Mouse (Mus musculus) kidney, adult 2 months (tissue): ENCODE measurements at regions not wholly inside any gene's neighbourhood (a gene's known extent, or its start where the extent isn't known, plus 50 kb on each side); places are given as distances from the start of the nearest gene placed in this dataset.

Source experiments
- DNase-seq: peaks from one replicate; pipeline ENCODE4 v3.0.0; 2021
- H3K27ac ChIP-seq: fragments of 200-500 bp; 2 replicates; pipeline ENCODE4 v1.5.1; 2012; ENCODE audit warnings: low read depth, low read length, control low read depth, inconsistent platforms; ENCODE audit not compliant: insufficient read depth
- H3K27me3 ChIP-seq: fragments of 200-500 bp; replicated peaks from 2 replicates; pipeline ENCODE4 v1.6.1; 2012; ENCODE audit warnings: mild to moderate bottlenecking, moderate library complexity, low read length, inconsistent platforms; ENCODE audit not compliant: control insufficient read depth, insufficient read depth
- H3K36me3 ChIP-seq: fragments of 200-500 bp; 2 replicates; pipeline ENCODE4 v1.6.1; 2012; ENCODE audit warnings: mild to moderate bottlenecking, moderate library complexity, low read length, inconsistent platforms; ENCODE audit not compliant: control insufficient read depth, insufficient read depth
- H3K4me1 ChIP-seq: fragments of 200-500 bp; 2 replicates; pipeline ENCODE4 v1.6.1; 2011; ENCODE audit warnings: low read length; ENCODE audit not compliant: control insufficient read depth, insufficient read depth
- H3K4me3 ChIP-seq: fragments of 200-500 bp; 2 replicates; pipeline ENCODE4 v1.5.1; 2011; ENCODE audit warnings: mild to moderate bottlenecking, low read depth, low read length, control low read depth; ENCODE audit not compliant: insufficient read depth
- CTCF ChIP-seq: fragments of 200-500 bp; conservative IDR thresholded peaks from 2 replicates; pipeline ENCODE4 v1.5.1; 2011; ENCODE audit warnings: low read depth, mild to moderate bottlenecking, control low read depth, low read length, moderate library complexity, mixed read lengths; ENCODE audit not compliant: insufficient read depth, insufficient read length
- POLR2A ChIP-seq: fragments of 200-500 bp; IDR thresholded peaks from one replicate; pipeline ENCODE4 v1.6.1; 2011; ENCODE audit warnings: low read depth, low read length, control low read depth
- WGBS: fragments of 180-500 bp; shearing (Covaris S2); methylation state at CpG from one replicate; pipeline ENCODE4 v1.1.7; 2018; 5-methylcytosine and 5-hydroxymethylcytosine counted together

DNA sequence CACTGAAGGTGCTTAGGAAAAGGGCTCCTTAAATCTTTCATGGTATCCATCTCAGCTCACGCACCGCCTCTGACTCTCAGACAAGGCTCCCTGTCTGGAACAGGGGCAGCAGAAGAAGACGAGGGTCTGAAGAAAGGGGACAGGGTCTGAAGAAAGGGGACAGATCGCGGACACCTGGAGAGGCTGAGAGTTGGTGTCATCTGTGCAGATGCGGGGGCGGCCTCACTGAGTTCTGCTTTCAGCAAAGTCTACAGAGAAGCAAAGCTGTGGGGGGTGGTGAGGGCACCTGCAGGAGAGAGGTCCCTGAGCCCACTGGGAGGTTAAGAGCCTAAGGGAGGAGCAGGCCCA is 526.2 kb downstream of the Vrk1 start:
- Histone ChIP-seq H3K36me3 (no peaks in the 10 kb centered on the region), H3K27ac (no peak overlapping the region), H3K4me1 (no peaks in the 10 kb centered on the region), H3K27me3 (no peaks in the 10 kb centered on the region), H3K4me3 (no peak overlapping the region)
- 11% methylated on average over 7 of the region's 7 CpGs for WGBS
- TF ChIP-seq POLR2A (no peak), CTCF (no peak)
- no peak for DNase-seq

DNA sequence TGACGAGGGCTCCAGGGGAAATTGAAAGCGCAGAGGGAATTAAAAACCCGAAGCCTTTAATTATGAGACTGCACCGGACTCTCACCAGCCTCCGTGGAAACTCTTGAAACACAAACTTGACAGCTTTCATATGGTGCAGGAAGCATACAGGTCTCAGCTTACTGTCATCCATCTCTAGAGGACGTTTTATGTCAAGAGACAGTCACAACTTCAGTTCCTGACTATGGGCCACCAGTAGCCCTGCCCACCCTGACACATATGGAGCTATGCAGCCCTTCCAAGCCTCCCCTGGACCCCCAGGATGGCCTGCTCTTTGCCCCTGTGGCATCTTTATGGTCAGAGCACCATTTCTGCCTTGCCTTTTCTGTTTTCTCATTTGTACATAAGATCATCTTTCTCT is 530.0 kb downstream of the Vrk1 start:
- Histone ChIP-seq H3K4me1 (no peaks in the 10 kb centered on the region), H3K27ac (no peak overlapping the region), H3K27me3 (no peaks in the 10 kb centered on the region), H3K36me3 (no peaks in the 10 kb centered on the region), H3K4me3 (no peak overlapping the region)
- no peak for TF ChIP-seq POLR2A
- no peak for TF ChIP-seq CTCF
- no peak for DNase-seq
- WGBS, result 15% methylated on average over 6 of the region's 6 CpGs

DNA sequence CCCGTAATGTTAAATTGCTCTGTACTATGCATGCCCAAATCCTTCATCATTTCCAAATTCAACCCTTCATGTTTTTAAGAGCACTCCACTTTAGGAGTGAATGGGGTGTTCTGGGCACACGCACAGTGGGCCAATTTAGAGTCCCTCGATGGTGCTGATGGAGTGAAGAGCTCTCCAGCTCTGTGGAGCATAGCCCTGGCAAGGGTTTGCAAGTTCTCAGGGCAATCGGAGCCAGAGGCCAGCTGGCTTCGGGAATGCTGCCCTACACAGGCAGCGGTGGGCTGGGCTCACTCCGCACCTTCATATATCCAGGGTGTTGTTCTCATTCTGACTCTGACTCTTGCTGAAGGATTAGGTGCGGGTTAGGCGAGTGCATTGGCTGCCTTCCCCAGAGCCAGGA is 549.5 kb downstream of the Vrk1 start:
- no peak for TF ChIP-seq POLR2A
- TF ChIP-seq CTCF, result no peak
- no peak for DNase-seq

DNA sequence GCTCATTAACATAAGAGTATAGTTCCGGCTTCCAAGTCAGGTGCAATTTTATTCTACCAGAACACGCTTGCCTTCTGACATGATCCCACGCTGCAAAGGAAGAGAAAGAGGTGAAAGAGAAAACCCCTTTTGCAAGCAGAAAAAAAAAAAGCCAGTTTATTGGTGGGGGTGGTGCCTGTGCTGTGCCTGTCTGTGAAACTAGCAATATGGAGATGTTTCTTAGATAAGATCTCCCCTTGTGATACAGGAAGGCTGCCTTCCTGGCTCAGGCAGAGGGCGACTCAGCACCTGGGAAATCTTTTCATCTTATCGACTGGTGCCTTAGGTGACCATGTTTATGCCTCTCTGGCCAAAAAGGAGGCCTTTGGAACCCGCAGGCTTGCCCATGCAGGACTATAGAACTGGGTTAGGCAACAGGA is 555.2 kb downstream of the Vrk1 start:
- 16% methylated on average over 6 of the region's 6 CpGs for WGBS
- H3K27ac ChIP-seq, result no peak overlapping the region

More for the DNA sequence above, 549.5 kb downstream of the Vrk1 start:
- H3K27ac ChIP-seq, result no peak overlapping the region
- no peaks in the 10 kb centered on the region for H3K36me3 ChIP-seq
- H3K4me3 ChIP-seq, result no peak overlapping the region
- 84% methylated on average over 9 of the region's 9 CpGs for WGBS
- no peaks in the 10 kb centered on the region for H3K27me3 ChIP-seq
- H3K4me1 ChIP-seq, result no peaks in the 10 kb centered on the region

DNA sequence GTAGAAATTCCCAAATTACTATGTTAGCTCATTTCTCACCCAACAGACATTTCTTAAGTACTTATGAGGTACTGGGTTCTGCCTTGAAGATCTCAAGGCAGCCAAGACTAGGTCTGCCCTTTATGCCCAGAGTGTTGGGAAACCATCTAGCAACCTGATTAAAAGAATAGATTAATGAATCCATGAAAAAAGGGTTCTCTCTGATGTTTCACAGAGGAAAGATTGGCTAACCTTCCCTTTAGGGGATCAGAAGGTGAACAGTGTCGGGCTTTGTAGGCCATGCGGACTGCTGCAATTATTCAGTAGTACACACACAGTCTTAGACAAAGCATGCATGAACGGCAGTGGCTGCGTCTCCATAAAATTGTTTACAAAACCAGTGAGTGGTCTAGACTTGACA is 556.3 kb downstream of the Vrk1 start:
- Histone ChIP-seq H3K36me3 (no peaks in the 10 kb centered on the region), H3K4me1 (no peaks in the 10 kb centered on the region), H3K4me3 (no peak overlapping the region), H3K27ac (no peak overlapping the region), H3K27me3 (no peaks in the 10 kb centered on the region)
- DNase-seq, result no peak
- TF ChIP-seq CTCF, result no peak
- 94% methylated on average over 4 of the region's 4 CpGs for WGBS

More for the DNA sequence above, 555.2 kb downstream of the Vrk1 start:
- no peak overlapping the region for H3K4me3 ChIP-seq
- no peak for TF ChIP-seq POLR2A
- TF ChIP-seq CTCF, result no peak
- DNase-seq, result no peak
- H3K36me3 ChIP-seq, result no peaks in the 10 kb centered on the region
- H3K4me1 ChIP-seq, result no peaks in the 10 kb centered on the region
- no peaks in the 10 kb centered on the region for H3K27me3 ChIP-seq

DNA sequence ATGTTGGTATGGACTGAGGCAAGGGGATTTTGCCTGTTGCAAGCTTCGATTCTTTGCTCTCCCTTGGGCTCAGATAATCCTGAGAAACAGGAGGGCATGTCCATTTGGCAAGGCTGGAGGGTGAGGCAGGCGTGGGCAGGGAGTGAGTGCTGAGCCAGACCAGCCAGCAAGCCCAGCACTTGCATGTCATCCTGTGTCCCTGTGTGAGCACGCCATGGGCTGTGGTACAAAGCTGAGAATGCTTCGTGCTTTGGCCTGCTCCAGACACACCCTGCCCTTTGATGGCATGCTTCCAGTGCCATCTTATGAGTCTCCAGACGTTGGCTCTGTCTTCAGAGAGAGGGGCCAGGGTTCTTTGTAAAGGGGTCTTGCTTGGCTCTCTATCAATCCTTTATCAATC is 557.1 kb downstream of the Vrk1 start:
- no peak for DNase-seq
- Histone ChIP-seq H3K27me3 (no peaks in the 10 kb centered on the region), H3K36me3 (no peaks in the 10 kb centered on the region), H3K4me3 (no peak overlapping the region), H3K27ac (no peak overlapping the region), H3K4me1 (no peaks in the 10 kb centered on the region)
- 72% methylated on average over 5 of the region's 5 CpGs for WGBS
- TF ChIP-seq CTCF (no peak), POLR2A (no peak)

DNA sequence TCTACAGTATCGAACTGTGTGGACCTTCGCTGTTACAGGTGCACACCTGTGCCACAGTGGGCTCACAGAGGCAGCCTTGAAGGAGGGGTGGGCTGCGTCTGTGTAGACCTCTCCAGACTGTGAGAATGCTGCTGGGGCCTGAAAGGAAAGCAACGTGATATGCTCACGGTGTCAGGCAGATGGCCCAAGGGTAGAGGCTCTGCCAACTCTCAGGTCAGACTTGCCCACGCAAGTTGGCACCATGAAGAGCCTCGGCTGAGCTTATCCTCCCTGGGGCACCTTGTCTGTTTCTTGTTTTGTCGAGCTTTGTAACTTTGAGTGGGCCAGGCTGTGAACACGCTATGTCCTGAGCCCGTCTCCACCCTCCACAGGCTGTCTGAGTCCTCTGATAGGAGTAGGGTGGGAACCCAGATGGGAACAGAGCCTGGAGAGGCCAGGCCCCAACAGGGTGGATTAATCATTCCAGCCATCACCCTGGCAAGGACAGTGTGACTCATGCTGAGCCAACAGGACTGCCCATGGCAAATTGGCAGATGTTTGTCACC is 558.6 kb downstream of the Vrk1 start:
- Histone ChIP-seq H3K4me3 (no peak overlapping the region), H3K27ac (no peak overlapping the region), H3K36me3 (no peaks in the 10 kb centered on the region), H3K27me3 (no peaks in the 10 kb centered on the region), H3K4me1 (no peaks in the 10 kb centered on the region)
- WGBS, result 83% methylated on average over 10 of the region's 10 CpGs
- DNase-seq, result no peak
- TF ChIP-seq CTCF (no peak), POLR2A (no peak)

DNA sequence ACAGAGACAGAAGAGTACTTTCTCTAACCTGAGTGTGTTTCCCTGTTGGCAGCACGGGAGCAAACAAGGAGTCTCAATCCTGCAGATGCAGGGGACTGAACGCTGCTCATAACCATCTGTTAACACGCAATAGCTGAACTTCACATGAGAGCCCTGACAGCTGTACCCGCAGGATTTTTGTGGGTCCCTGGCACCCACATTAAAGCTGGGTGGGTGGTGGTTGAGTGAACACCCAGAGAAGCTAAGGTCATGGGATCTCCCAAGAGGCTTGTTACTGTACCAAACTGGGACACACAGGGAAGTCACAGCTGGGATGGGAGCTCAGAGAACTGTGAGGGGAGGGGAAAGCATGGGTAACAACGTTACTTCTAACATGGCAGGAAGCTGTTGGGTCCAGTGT is 562.9 kb downstream of the Vrk1 start:
- WGBS, result 85% methylated on average over 5 of the region's 5 CpGs
- H3K4me3 ChIP-seq, result no peak overlapping the region
- TF ChIP-seq POLR2A (no peak), CTCF (no peak)
- no peaks in the 10 kb centered on the region for H3K27me3 ChIP-seq
- no peaks in the 10 kb centered on the region for H3K36me3 ChIP-seq
- H3K27ac ChIP-seq, result no peak overlapping the region
- DNase-seq, result no peak
- H3K4me1 ChIP-seq, result no peaks in the 10 kb centered on the region
